Mouse (Mus musculus): ENCODE results near the gene Col8a1. TPM values are rescaled to one million over a fixed set of nuclear protein-coding genes. Genes with fewer than 3 reads are reported as not detected.
A peak's percentile ranks its signal among the peaks of the same experiment; 100 is the strongest.

Col8a1 gene
- polyA plus RNA-seq (2014; fragmentation: Nextera tagmentation; extraction: Ambion mirVana), result 0.92 and 1.3 TPM in 2 replicates

GRCm38 (mm10) chr16:57754526-57755125 lies at the start of gene Col8a1:
Col8a1 (minus strand) TSS chr16:57754737.
- no peak for TF ChIP-seq CTCF (IDR thresholded peaks at IDR 0.05; ENCODE audit: low read depth)
- no peak for DNase-seq
- 4% methylated on average over 19 of the region's 19 CpGs for WGBS
- H3K9ac ChIP-seq, result peak within 1 kb of the TSS; percentile 36
- H3K27ac ChIP-seq (ENCODE audit: low read depth), result no peak within 1 kb of the TSS
- H3K36me3 ChIP-seq (ENCODE audit: insufficient read depth), result no peaks in the 10 kb centered on the region
- H3K4me1 ChIP-seq (ENCODE audit: insufficient read depth), result 0 out of 2 replicates have a peak, but pooled peaks cover 9% of the 10 kb centered on the region
- H3K9me3 ChIP-seq (ENCODE audit: low read depth, low read length), result no peaks in the 10 kb centered on the region
- no peak; the same call in 1 of the 2 replicates for ATAC-seq (ENCODE audit: insufficient read depth)
- peaks cover 11% of the 10 kb centered on the region for H3K27me3 ChIP-seq (ENCODE audit: insufficient read depth, low read length)
- H3K4me3 ChIP-seq (ENCODE audit: low read depth, low read length), result peak within 1 kb of the TSS; percentile 33
- H3K4me2 ChIP-seq, result peak within 1 kb of the TSS; percentile 62

- DNase-seq (no peak), ATAC-seq (ENCODE audit: insufficient read depth) (no peak)
- Histone ChIP-seq H3K4me3 (ENCODE audit: low read depth, low read length) (no peak overlapping the region), H3K4me1 (ENCODE audit: insufficient read depth) (no peaks in the 10 kb centered on the region; the same call in 1 of the 2 replicates), H3K27me3 (ENCODE audit: insufficient read depth, low read length) (no peaks in the 10 kb centered on the region), H3K36me3 (ENCODE audit: insufficient read depth) (no peaks in the 10 kb centered on the region), H3K4me2 (no peak overlapping the region), H3K27ac (ENCODE audit: low read depth) (no peak overlapping the region), H3K9me3 (ENCODE audit: low read depth, low read length) (no peaks in the 10 kb centered on the region), H3K9ac (no peak overlapping the region)
- no peak for TF ChIP-seq CTCF (IDR thresholded peaks at IDR 0.05; ENCODE audit: low read depth)
- 75% methylated on average over 2 of the region's 2 CpGs for WGBS
Observed at GRCm38 (mm10) chr16:57801886-57802285, 47.3 kb upstream of the Col8a1 start.

GRCm38 (mm10) chr16:57796321-57796720 lies 41.8 kb upstream of the Col8a1 start:
- no peaks in the 10 kb centered on the region for H3K36me3 ChIP-seq (ENCODE audit: insufficient read depth)
- no peak overlapping the region for H3K27ac ChIP-seq (ENCODE audit: low read depth)
- no peak overlapping the region for H3K9ac ChIP-seq
- no peaks in the 10 kb centered on the region; the same call in 1 of the 2 replicates for H3K4me1 ChIP-seq (ENCODE audit: insufficient read depth)
- ATAC-seq (ENCODE audit: insufficient read depth), result no peak
- no peak overlapping the region for H3K4me2 ChIP-seq
- WGBS, result 55% methylated on average over 6 of the region's 6 CpGs
- no peaks in the 10 kb centered on the region for H3K27me3 ChIP-seq (ENCODE audit: insufficient read depth, low read length)
- H3K9me3 ChIP-seq (ENCODE audit: low read depth, low read length), result no peaks in the 10 kb centered on the region
- H3K4me3 ChIP-seq (ENCODE audit: low read depth, low read length), result no peak overlapping the region
- TF ChIP-seq CTCF (IDR thresholded peaks at IDR 0.05; ENCODE audit: low read depth), result no peak
- peak; percentile 45 for DNase-seq

- Histone ChIP-seq H3K4me2 (no peak overlapping the region), H3K4me3 (ENCODE audit: low read depth, low read length) (no peak overlapping the region), H3K36me3 (ENCODE audit: insufficient read depth) (no peaks in the 10 kb centered on the region), H3K9me3 (ENCODE audit: low read depth, low read length) (no peaks in the 10 kb centered on the region), H3K27me3 (ENCODE audit: insufficient read depth, low read length) (no peaks in the 10 kb centered on the region), H3K27ac (ENCODE audit: low read depth) (no peak overlapping the region), H3K4me1 (ENCODE audit: insufficient read depth) (no peaks in the 10 kb centered on the region), H3K9ac (no peak overlapping the region)
- ATAC-seq (ENCODE audit: insufficient read depth), result no peak
- peak; percentile 35 for DNase-seq
- no peak for TF ChIP-seq CTCF (IDR thresholded peaks at IDR 0.05; ENCODE audit: low read depth)
Observed at GRCm38 (mm10) chr16:57779011-57779410, 24.5 kb upstream of the Col8a1 start.

GRCm38 (mm10) chr16:57765615-57766014 lies 11.1 kb upstream of the Col8a1 start:
- Histone ChIP-seq H3K9me3 (ENCODE audit: low read depth, low read length) (no peaks in the 10 kb centered on the region), H3K4me1 (ENCODE audit: insufficient read depth) (no peaks in the 10 kb centered on the region), H3K9ac (no peak overlapping the region), H3K27ac (ENCODE audit: low read depth) (no peak overlapping the region), H3K27me3 (ENCODE audit: insufficient read depth, low read length) (no peaks in the 10 kb centered on the region), H3K36me3 (ENCODE audit: insufficient read depth) (no peaks in the 10 kb centered on the region), H3K4me2 (no peak overlapping the region), H3K4me3 (ENCODE audit: low read depth, low read length) (no peak overlapping the region)
- 39% methylated on average over 3 of the region's 3 CpGs for WGBS
- ATAC-seq (ENCODE audit: insufficient read depth) (peak; percentile 93), DNase-seq (peak; percentile 89)
- no peak for TF ChIP-seq CTCF (IDR thresholded peaks at IDR 0.05; ENCODE audit: low read depth)

GRCm38 (mm10) chr16:57759862-57760261 lies 5.3 kb upstream of the Col8a1 start:
- no peak overlapping the region for H3K9ac ChIP-seq
- no peak overlapping the region for H3K4me3 ChIP-seq (ENCODE audit: low read depth, low read length)
- no peak for TF ChIP-seq CTCF (IDR thresholded peaks at IDR 0.05; ENCODE audit: low read depth)
- H3K9me3 ChIP-seq (ENCODE audit: low read depth, low read length), result no peaks in the 10 kb centered on the region
- H3K36me3 ChIP-seq (ENCODE audit: insufficient read depth), result no peaks in the 10 kb centered on the region
- no peak overlapping the region for H3K4me2 ChIP-seq
- peaks cover 4% of the 10 kb centered on the region; the same call in 1 of the 2 replicates for H3K27me3 ChIP-seq (ENCODE audit: insufficient read depth, low read length)
- DNase-seq (no peak), ATAC-seq (ENCODE audit: insufficient read depth) (no peak)
- 0 out of 2 replicates have a peak, but pooled peaks cover 4% of the 10 kb centered on the region for H3K4me1 ChIP-seq (ENCODE audit: insufficient read depth)
- WGBS, result 47% methylated on average over 2 of the region's 2 CpGs
- H3K27ac ChIP-seq (ENCODE audit: low read depth), result no peak overlapping the region

- Histone ChIP-seq H3K4me1 (ENCODE audit: insufficient read depth) (0 out of 2 replicates have a peak, but pooled peaks cover 9% of the 10 kb centered on the region), H3K27ac (ENCODE audit: low read depth) (no peak overlapping the region), H3K9ac (no peak overlapping the region), H3K36me3 (ENCODE audit: insufficient read depth) (no peaks in the 10 kb centered on the region), H3K4me2 (no peak overlapping the region), H3K27me3 (ENCODE audit: insufficient read depth, low read length) (peaks cover 11% of the 10 kb centered on the region), H3K4me3 (ENCODE audit: low read depth, low read length) (no peak overlapping the region), H3K9me3 (ENCODE audit: low read depth, low read length) (no peaks in the 10 kb centered on the region)
- DNase-seq (no peak), ATAC-seq (ENCODE audit: insufficient read depth) (no peak)
- 42% methylated on average over 5 of the region's 5 CpGs for WGBS
- no peak for TF ChIP-seq CTCF (IDR thresholded peaks at IDR 0.05; ENCODE audit: low read depth)
Observed at GRCm38 (mm10) chr16:57755708-57756107, 1.2 kb upstream of the Col8a1 start.

All from lung, embryonic 14.5 days (tissue).